Mouse (Mus musculus): Measurements from ENCODE around the gene Blcap. TPM values are rescaled to one million over a fixed set of nuclear protein-coding genes. Genes with fewer than 3 reads are reported as not detected.

Blcap gene
- polyA plus RNA-seq, 1 experiment, result 35.0 TPM

DNA sequence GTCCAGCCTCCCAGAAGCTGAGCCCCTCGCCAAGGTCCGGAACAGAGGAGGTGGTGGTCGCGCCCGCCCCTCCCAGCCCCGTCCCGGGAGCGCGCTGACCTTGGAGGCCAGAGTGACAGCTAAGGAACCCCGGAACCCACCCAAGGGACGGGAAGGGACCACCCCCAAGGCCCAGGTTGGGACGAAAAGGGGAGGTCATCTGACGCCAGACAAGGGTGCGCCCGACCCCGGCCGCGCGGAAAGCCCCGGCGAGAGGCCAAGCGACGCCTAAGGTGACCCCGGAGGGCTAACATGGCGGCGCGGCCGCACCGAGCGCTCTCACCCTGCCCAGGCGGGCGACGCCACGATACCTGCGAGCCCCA lies 5.2 kb downstream of the Blcap start:
- Histone ChIP-seq H3K4me1 (ENCODE audit: control insufficient read depth, insufficient read depth, low read length) (peaks cover 15% of the 10 kb centered on the region), H3K36me3 (ENCODE audit: control insufficient read depth, insufficient read depth, low read length) (no peaks in the 10 kb centered on the region), H3K27me3 (ENCODE audit: control insufficient read depth, insufficient read depth, low read length) (no peaks in the 10 kb centered on the region), H3K27ac (ENCODE audit: control insufficient read depth, insufficient read depth, low read depth, low read length) (peak overlapping the region; percentile 98), H3K4me3 (ENCODE audit: control insufficient read depth, low read depth, low read length) (peak overlapping the region; percentile 97)
- TF ChIP-seq POLR2A (IDR thresholded peaks at IDR 0.05; ENCODE audit: control insufficient read depth, low read depth, low read length) (no peak), CTCF (IDR thresholded peaks at IDR 0.05; ENCODE audit: control insufficient read depth, insufficient read depth, insufficient replicate concordance, low read depth, low read length) (no peak)

DNA sequence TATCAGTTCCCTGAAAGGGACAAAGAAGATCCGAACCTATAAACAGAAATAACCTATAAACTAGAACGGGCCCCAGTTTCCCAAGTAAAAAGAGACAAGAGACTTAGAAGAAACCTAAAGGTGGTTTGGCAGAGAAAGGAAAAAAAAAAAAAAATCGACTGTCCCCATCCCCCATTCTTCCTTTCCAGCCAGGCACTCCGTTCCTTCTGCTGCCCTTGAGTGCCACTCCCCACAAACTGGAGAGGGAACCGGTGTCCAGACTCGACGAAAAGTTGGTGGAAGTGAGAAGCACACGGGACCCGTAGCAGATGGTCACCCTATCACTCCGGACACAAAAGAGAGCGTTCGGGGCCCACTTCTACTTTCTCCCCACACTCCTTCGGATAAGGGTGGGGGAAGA lies 5.6 kb downstream of the Blcap start:
- H3K36me3 ChIP-seq (ENCODE audit: control insufficient read depth, insufficient read depth, low read length), result no peaks in the 10 kb centered on the region
- H3K4me1 ChIP-seq (ENCODE audit: control insufficient read depth, insufficient read depth, low read length), result peaks cover 15% of the 10 kb centered on the region
- H3K27me3 ChIP-seq (ENCODE audit: control insufficient read depth, insufficient read depth, low read length), result no peaks in the 10 kb centered on the region
- TF ChIP-seq POLR2A (IDR thresholded peaks at IDR 0.05; ENCODE audit: control insufficient read depth, low read depth, low read length), result no peak
- TF ChIP-seq CTCF (IDR thresholded peaks at IDR 0.05; ENCODE audit: control insufficient read depth, insufficient read depth, insufficient replicate concordance, low read depth, low read length), result no peak
- no peak overlapping the region for H3K27ac ChIP-seq (ENCODE audit: control insufficient read depth, insufficient read depth, low read depth, low read length)
- H3K4me3 ChIP-seq (ENCODE audit: control insufficient read depth, low read depth, low read length), result peak overlapping the region; percentile 97

DNA sequence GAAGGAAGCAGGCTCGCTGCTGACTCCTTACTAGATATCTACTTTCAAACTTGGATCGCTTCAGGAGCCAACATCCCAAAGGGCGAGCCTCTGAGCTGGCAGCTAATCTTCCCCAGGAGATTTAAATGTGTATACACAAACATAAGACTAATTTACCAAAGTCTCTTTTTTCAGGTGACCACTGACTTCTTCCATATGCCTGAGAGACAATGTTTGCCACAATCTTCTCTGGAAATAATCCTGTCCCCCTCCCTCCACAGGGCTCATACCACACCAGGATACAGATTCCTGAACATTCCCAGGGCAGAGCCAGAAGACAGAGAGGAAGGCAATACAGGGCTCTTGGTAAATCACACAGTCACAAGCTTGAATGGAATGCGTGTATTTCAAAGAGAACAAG lies 6.4 kb downstream of the Blcap start:
- H3K4me1 ChIP-seq (ENCODE audit: control insufficient read depth, insufficient read depth, low read length), result peaks cover 21% of the 10 kb centered on the region

DNA sequence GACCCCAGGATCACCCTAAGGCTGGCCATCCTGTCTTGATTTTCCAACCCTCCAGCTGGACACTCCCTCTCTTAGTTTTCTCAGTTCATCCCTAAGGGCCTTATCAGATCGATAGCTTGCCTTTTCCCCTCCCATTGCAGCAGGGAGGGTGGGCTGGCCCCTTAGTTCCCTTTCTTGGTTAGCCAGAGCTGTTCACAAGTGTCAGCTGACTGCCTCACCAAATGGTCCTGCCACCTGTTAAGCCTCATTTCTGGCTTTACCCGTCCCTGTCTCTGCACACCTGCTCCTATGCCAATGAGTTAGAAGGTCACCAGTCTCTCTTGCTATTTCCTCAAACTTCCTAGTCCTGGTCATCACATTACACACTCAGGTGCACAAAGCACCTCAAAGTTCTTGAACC lies 8.0 kb downstream of the Blcap start:
- Histone ChIP-seq H3K36me3 (ENCODE audit: control insufficient read depth, insufficient read depth, low read length) (no peaks in the 10 kb centered on the region), H3K4me3 (ENCODE audit: control insufficient read depth, low read depth, low read length) (no peak overlapping the region), H3K4me1 (ENCODE audit: control insufficient read depth, insufficient read depth, low read length) (peaks cover 21% of the 10 kb centered on the region), H3K27ac (ENCODE audit: control insufficient read depth, insufficient read depth, low read depth, low read length) (no peak overlapping the region), H3K27me3 (ENCODE audit: control insufficient read depth, insufficient read depth, low read length) (no peaks in the 10 kb centered on the region)
- TF ChIP-seq CTCF (IDR thresholded peaks at IDR 0.05; ENCODE audit: control insufficient read depth, insufficient read depth, insufficient replicate concordance, low read depth, low read length) (no peak), POLR2A (IDR thresholded peaks at IDR 0.05; ENCODE audit: control insufficient read depth, low read depth, low read length) (no peak)

More for the DNA sequence above, 6.4 kb downstream of the Blcap start:
- Histone ChIP-seq H3K4me3 (ENCODE audit: control insufficient read depth, low read depth, low read length) (no peak overlapping the region), H3K36me3 (ENCODE audit: control insufficient read depth, insufficient read depth, low read length) (no peaks in the 10 kb centered on the region), H3K27me3 (ENCODE audit: control insufficient read depth, insufficient read depth, low read length) (no peaks in the 10 kb centered on the region), H3K27ac (ENCODE audit: control insufficient read depth, insufficient read depth, low read depth, low read length) (no peak overlapping the region)
- no peak for TF ChIP-seq CTCF (IDR thresholded peaks at IDR 0.05; ENCODE audit: control insufficient read depth, insufficient read depth, insufficient replicate concordance, low read depth, low read length)
- TF ChIP-seq POLR2A (IDR thresholded peaks at IDR 0.05; ENCODE audit: control insufficient read depth, low read depth, low read length), result no peak

DNA sequence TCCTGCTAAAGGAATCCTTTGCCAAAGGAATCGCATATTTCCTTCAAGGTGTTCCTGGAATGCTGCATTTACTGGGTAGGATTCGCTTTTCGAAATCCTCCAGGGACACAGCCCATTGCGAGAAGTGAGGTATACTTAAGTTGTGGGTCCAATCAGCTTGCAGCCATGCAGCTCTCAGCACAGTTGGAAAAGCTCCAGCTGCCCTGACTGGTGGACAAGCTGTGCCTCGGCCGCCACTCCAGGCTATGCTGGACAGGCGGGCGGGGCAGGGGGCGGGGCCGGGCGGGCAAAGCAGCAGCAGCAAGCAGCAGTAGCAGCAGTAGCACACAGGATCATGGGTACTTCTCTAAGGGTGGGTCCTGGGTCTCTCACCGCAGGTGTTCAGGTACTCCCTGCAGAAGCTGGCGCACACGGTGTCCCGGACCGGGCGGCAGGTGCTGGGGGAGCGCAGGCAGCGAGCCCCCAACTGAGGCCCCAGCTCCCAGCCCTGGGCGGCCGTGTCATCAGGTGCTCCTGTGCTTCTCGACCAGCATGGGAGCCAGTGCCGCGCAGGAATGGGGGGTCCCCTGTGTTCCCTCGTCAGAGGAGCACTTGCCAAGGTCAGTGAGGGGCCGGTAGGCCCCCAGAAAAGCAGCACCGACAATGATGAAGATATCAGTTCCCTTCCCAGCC lies 9.8 kb downstream of the Blcap start:
- no peaks in the 10 kb centered on the region for H3K36me3 ChIP-seq (ENCODE audit: control insufficient read depth, insufficient read depth, low read length)
- peaks cover 13% of the 10 kb centered on the region for H3K4me1 ChIP-seq (ENCODE audit: control insufficient read depth, insufficient read depth, low read length)
- no peak overlapping the region; the same call in none of the 2 replicates for H3K4me3 ChIP-seq (ENCODE audit: control insufficient read depth, low read depth, low read length)

DNA sequence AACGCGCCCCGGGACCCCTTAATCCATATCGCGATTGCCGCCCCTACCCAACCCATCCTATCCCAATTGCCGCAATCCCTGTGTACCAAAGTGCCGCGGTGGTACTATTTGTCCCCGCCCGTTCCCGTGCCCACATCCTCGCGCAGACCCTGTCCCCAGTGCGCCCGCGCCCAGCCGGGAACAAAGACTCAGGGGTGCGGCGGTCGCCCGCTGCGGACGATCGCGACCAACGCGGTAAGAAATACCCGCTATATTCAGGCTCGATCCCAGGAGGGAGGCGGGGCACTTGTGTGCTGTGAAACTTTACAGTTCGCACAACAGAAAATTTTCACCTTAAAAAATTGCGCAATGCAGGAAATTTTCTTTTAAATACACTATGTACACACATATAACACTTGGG lies 10.8 kb downstream of the Blcap start:
- H3K36me3 ChIP-seq (ENCODE audit: control insufficient read depth, insufficient read depth, low read length), result no peaks in the 10 kb centered on the region
- H3K4me3 ChIP-seq (ENCODE audit: control insufficient read depth, low read depth, low read length), result peak overlapping the region; percentile 80
- TF ChIP-seq CTCF (IDR thresholded peaks at IDR 0.05; ENCODE audit: control insufficient read depth, insufficient read depth, insufficient replicate concordance, low read depth, low read length) (no peak), POLR2A (IDR thresholded peaks at IDR 0.05; ENCODE audit: control insufficient read depth, low read depth, low read length) (no peak)
- no peak overlapping the region for H3K27ac ChIP-seq (ENCODE audit: control insufficient read depth, insufficient read depth, low read depth, low read length)
- H3K4me1 ChIP-seq (ENCODE audit: control insufficient read depth, insufficient read depth, low read length), result peaks cover 11% of the 10 kb centered on the region
- H3K27me3 ChIP-seq (ENCODE audit: control insufficient read depth, insufficient read depth, low read length), result no peaks in the 10 kb centered on the region

More for the DNA sequence above, 9.8 kb downstream of the Blcap start:
- no peaks in the 10 kb centered on the region for H3K27me3 ChIP-seq (ENCODE audit: control insufficient read depth, insufficient read depth, low read length)
- H3K27ac ChIP-seq (ENCODE audit: control insufficient read depth, insufficient read depth, low read depth, low read length), result no peak overlapping the region
- TF ChIP-seq POLR2A (IDR thresholded peaks at IDR 0.05; ENCODE audit: control insufficient read depth, low read depth, low read length) (no peak), CTCF (IDR thresholded peaks at IDR 0.05; ENCODE audit: control insufficient read depth, insufficient read depth, insufficient replicate concordance, low read depth, low read length) (no peak)

DNA sequence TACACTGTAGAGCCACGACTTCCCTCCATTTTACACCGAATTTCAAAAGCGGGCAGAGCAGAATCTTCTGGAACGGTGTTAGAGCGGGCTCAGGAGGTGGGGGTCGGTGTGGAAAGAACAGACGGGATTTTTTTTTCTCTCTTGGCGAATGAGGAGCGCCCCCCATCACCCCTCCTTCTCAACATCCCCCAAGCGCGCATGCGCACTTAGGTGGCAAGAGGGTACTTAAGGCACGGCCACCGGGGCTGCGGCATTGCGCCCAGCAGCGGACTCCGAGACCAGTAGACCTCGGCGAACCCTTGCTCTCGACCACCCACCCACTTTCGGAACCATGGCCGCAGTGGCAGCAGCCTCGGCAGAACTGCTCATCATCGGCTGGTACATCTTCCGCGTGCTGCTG lies 11.2 kb downstream of the Blcap start, which contains the start of gene Nnat:
Nnat (plus strand) TSS at position 221 of the 400 bp plus-strand sequence.
- TF ChIP-seq CTCF (IDR thresholded peaks at IDR 0.05; ENCODE audit: control insufficient read depth, insufficient read depth, insufficient replicate concordance, low read depth, low read length) (no peak), POLR2A (IDR thresholded peaks at IDR 0.05; ENCODE audit: control insufficient read depth, low read depth, low read length) (no peak)
- no peaks in the 10 kb centered on the region for H3K36me3 ChIP-seq (ENCODE audit: control insufficient read depth, insufficient read depth, low read length)
- no peaks in the 10 kb centered on the region for H3K27me3 ChIP-seq (ENCODE audit: control insufficient read depth, insufficient read depth, low read length)
- peak within 1 kb of the TSS; percentile 80 for H3K4me3 ChIP-seq (ENCODE audit: control insufficient read depth, low read depth, low read length)
- H3K4me1 ChIP-seq (ENCODE audit: control insufficient read depth, insufficient read depth, low read length), result peaks cover 11% of the 10 kb centered on the region
- H3K27ac ChIP-seq (ENCODE audit: control insufficient read depth, insufficient read depth, low read depth, low read length), result no peak within 1 kb of the TSS

Measured in testis, adult 2 months (tissue).